Mouse (Mus musculus): ENCODE results near the gene Pick1.

Pick1 gene

DNA sequence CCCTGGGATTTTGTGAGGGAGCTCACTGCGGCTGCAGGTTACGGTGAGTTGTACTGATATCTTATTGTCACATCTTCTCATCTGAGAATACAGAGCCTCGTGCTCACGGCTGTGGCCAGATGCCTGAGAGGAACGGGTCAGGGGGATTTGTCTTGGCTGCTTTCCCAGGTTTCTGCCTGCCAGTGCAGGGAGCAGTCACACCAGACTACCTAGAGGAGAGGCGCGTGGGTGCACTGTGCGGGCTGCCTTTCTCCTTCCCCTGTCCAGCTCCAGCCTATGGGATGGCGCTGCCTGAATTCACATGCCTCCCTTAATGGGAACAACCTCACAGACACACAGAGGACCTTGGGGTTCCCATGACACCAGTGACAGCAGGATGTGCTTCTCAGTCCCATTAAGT is 6.3 kb downstream of the Pick1 start:
- DNase-seq = no peak

DNA sequence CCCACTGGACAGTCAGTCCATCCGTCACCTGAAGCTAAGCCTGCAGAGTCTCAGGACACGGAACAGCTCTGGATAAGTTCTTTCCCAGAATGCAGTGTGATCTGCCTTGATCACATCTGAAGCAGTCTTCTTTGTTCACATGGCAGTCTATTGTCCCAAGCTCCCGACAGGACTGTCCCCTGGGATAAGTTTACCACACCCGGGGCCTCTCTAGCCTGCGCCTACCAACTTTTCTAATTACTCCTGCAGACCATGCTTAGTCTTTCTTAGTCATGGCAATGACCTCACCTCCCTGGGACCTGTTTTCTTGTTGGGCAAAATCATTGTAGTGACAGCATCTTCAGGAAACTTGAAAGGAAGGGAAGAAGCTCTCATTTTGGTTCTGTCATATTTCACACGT is 9.1 kb downstream of the Pick1 start:
- no peak for DNase-seq

DNA sequence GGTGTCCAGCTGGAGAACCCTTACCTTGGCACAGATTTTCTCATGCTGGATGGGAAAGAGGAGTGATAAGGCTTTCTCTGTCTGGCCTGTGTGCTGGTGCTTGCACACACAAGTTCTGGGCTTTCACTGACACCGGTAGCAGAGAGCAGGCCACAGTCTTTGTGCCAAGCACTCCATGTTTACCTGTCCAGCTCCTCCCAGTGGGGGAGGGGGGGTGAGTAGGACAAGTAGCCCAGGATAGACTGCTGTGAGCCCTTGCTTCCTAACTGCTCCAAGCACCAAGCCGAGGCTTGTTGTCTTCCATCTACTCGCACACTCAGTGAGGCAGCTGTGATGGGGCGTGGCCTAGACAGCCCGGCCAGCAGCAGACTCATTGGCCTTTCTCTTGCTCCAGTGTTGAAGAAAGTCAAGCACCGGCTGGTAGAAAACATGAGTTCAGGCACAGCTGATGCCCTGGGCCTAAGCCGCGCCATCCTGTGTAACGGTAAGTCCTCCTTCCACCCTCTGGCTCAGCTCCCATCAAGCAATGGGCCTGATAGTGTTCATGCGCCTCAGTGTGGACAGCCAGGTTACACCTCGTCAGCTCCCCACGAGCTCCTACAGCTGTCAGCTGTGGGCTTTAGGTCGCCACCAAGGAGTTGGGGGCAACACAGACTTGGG is 13.7 kb downstream of the Pick1 start:
- no peak for DNase-seq

- peak; percentile 92 for DNase-seq
These were observed 14.5 kb downstream of the Pick1 start for GRCm38 (mm10) chr15:79243234-79244042.

GRCm38 (mm10) chr15:79244071-79244893 is 15.3 kb downstream of the Pick1 start:
- no peak for DNase-seq

DNA sequence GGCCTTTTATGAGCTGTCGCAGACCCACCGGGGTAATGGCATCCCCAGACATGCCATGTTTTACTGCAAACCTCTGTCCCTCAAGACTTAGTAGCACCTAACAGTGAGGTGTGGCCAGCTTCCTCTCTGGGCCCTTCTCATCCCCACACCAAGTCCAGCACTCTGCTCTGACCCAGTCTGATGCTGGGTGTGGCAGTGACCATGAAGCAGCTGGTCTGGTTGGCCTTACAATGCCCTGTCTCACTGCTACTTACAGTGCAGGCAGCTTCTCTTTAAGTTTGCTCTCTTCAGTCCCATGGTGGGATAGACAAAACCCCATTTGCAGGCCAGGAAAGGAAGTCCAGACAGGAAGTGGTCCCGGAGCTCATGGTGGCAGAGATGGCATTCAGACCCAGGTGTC is 16.3 kb downstream of the Pick1 start:
- DNase-seq = no peak

DNA sequence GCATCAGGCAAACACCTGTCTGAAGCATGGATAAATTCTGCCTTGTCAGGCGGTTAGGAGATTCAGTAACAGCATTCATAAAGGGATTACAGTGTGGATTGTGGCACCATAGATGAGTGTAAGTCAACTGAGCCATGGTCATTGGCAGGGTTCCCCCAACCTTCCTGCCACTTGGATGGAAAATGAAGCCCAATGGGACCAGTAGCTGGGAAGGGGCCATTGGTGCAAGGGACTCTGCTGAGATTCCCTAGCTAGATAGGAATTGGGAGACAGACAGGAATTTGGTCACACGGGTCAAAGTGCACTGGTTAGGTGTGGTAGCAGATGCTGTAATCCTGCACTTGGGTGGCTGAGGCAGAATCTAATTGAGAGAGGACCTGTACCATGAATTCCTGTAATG is 21.3 kb downstream of the Pick1 start:
- DNase-seq = no peak

DNA sequence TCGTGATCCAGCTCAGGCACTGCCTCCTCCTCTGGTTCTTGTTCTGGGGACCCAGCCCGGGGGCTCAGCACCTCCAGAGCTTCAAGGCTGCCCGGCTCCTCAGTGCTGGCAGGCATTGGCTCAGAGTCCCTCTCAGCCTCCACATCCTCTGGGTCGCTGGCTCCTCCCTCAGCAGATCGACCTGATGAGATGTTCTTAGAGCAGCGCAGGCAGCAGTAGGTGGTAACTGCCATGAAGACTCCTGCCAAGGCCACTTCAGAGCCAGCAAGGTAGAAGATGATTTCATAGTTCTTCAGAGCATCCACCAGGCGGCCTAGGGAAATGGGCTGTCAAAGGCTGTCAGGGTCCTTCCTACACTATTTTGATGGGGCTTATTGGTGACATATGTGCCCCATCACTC is 22.2 kb downstream of the Pick1 start:
- no peak for DNase-seq

DNA sequence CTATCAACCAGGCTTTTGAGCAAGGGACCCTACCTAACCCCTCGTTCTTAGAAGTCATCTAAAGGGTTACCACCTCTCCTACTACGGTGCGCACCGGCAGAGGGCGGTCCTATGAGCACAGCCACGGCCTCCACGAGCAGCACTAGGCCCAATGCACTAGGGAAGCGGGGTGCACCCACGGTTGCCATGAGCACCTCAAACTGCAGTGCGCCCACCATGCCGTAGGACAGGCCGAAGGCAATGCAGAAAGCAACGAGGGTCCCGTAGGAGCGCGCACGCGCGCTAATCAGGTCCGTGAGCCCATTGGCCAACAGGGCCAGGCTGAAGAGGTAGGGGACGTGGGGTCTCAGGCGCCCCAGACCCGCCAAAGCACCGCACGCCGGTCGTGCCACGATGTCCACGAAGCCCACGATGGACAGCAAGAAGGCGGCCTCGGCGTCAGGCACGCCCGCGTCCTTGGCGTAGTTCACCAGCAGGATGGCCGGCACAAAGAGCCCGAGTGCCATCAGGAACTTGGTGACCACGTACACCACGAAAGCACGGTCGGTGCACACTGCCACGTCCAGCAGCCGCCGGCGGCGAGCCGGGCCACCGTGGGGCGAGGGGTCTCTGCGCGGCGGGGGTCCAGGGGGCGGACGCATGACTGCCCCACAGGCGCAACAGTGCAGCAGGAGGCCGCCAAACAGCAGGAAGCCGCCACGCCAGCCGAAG is 23.0 kb downstream of the Pick1 start:
- DNase-seq = no peak

DNA sequence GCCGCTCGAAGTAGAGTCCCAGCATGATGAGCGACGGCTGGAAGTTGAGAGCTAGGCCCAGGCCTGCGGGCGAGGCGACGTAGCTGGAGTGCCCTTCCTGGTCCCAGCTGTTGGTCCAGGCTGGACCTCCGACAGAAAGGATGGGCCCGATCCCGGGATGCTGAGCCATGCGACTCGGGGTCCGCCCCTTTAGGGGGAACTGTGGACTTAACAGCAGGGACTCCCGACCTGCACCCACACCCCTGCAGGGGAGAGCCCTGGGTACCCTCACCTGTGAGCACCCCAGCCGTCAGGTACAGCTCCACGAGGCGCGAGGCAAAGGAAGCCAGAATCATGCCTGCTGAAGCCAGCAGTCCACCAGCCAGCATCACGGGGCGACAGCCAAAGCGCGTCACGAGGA is 23.6 kb downstream of the Pick1 start:
- no peak for DNase-seq

GRCm38 (mm10) chr15:79254661-79255060 is 25.7 kb downstream of the Pick1 start, which contains the start of gene Slc16a8:
Gene Slc16a8 (minus strand): TSS chr15:79254761.
- no peak for DNase-seq

- DNase-seq = no peak
These were observed 29.5 kb downstream of the Pick1 start for GRCm38 (mm10) chr15:79258521-79258920.

- DNase-seq = no peak
These were observed 32.2 kb downstream of the Pick1 start for GRCm38 (mm10) chr15:79261095-79261725.

GRCm38 (mm10) chr15:79261757-79262156 is 32.8 kb downstream of the Pick1 start:
- no peak for DNase-seq

DNA sequence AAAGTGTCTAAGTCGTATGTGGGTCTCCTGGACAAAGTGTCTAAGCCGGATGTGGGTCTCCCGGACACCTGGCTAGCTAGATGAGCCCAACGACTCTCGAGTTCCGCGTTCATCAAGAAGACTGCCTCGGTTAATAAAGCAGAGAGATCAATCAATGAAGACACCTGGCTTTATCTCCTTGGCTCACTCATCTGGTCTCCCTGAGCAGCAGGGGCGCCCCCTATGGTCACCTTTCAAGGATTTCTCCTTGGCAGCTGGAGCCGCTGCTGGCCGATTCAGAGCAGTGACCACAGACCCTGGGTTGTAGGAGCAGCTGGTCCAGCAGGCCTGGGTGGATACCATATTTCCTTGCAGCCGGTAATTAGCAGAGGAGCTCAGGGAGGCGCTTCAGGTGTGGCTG is 33.4 kb downstream of the Pick1 start:
- DNase-seq = no peak

DNA sequence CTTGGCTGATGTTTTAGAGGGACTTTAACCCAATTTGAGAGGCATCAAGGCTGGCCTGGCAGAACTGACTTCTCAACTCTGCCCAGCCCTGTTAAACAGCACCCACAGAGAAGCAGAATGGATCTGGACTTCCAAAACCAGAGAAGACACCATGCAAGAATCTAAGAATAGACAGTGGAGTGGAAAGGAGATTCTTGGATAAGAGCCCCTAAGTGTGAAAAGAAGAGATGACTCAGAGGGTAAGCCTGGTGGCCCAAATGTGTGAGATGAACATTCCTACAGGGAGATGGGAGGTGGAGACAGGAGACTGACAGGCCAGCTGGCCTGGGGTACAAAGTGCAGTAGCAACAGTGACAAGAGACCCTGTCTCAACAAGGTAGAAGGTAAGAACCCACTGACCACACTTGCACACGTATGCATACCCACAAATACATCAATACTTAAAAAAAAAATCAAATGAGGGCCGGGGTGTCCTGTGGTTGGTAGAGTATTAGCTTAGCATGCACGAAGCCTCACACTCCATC is 33.9 kb downstream of the Pick1 start:
- no peak for DNase-seq

DNA sequence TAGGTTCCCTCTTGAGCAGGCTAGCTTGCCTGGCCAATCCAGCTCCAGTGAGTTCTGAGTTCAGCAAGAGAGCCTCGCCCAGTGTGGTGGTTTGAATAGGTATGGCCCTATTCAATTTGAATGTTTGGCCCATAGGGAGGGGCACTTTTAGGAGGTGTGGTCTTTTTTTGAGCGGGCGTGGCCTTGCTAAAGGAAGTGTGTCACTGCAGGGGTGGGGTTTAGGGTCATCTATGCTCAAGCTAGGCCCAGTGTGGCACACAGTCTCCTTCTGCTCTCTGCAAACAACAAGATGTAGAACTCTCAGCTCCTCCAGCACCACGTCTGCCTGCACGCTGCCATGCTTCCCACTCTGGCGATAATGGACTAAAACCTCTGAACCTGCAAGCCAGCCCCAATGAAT is 34.8 kb downstream of the Pick1 start:
- no peak for DNase-seq

GRCm38 (mm10) chr15:79265384-79265783 is 36.4 kb downstream of the Pick1 start:
- no peak for DNase-seq

- no peak for DNase-seq
These were observed 39.5 kb downstream of the Pick1 start for GRCm38 (mm10) chr15:79268521-79268920.

DNA sequence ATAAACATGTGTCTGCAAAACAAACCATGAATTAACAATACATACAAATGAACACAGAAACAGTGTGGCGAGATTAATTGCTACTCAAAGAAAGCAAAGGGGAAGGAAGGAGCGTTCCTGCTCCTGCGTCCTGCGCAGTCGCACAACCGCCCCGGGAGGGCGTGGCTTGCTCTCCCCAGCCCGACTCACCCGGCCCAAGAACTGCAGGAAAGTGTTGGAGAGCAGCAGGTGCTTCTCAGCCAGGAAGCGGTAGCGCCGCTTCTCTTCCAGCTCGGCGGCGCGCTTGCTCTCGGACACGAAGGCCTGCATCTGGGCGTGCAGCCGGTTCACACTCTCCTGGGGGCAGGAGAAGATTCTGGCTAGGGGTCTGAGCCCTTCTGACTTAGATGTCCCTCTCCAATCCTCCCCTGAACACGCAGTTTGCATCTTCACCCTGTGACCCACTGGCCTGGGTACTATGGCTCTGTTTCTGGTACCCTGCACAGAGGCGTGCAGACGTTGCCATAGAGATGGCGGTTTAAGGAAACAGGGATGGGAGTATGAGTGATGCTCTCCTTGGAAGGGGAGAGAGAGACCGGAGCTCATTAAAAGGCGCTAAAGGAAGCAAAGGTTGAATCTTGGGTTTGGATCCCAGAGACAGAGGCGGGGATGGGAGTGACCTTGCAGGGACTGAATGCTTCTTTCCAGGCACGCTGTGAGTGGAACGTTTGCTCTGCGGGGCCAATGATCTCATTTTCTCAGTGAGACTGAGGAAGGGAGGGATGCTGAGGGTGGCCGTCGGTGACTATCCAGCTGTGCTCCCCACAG is 41.5 kb downstream of the Pick1 start:
- no peak for DNase-seq

- DNase-seq = no peak
These were observed 42.3 kb downstream of the Pick1 start for GRCm38 (mm10) chr15:79271124-79271746.
